Mouse (Mus musculus): ENCODE results near the gene Zmiz1.

DNA sequence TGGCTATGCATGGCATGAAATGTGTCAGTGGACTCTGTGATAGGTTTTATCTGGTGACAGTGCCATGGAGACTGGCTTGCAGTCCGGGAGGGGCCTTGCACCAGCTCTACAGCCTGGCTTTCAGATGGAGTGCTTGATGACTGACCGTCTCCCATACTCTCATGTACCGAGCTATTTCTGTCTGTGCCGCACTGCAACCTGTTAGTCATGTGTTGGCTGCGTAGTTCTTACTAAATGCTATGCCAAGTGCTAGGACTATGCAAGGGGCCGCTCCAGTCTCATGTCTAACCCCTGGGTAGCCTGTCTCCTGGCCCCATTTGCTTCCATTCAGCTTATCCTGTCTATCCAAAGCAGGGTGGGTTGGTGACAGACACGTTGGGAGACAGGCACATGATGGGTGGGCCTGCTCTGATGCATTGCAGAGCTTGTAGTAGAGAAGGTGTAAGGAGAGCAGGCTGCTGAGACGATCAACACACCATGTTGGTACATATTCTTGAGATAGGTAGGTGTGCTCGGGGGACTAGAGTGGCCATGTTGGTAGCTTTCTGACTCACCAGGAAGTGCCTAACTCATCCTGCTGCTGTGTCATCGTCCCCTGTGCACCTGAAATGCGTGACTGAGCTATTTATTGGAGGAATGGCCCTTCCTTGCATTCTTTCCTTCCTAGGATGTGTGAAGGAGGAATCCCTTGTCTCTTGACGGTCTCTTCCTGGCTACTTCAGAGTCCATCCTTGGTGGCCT lies 171.1 kb downstream of the Zmiz1 start:
- TF ChIP-seq TCF12 (IDR thresholded peaks at IDR 0.05; ENCODE audit: insufficient read depth, poor library complexity, severe bottlenecking) (no peak), POLR2A (IDR thresholded peaks at IDR 0.05; ENCODE audit: insufficient read length, low read depth) (no peak), USF1 (IDR thresholded peaks at IDR 0.05; ENCODE audit: low read depth) (no peak), POLR2AphosphoS2 (IDR thresholded peaks at IDR 0.05; ENCODE audit: insufficient read length, low read depth) (peak; percentile 17), MYOD1 (IDR thresholded peaks at IDR 0.05; ENCODE audit: control insufficient read depth in 1 of 3, insufficient read length in 2 of 3, low read depth in 2 of 3) (no peak), MYOG (IDR thresholded peaks at IDR 0.05; ENCODE audit: control insufficient read depth in 1 of 3, insufficient read depth in 1 of 3, insufficient read length in 2 of 3, low read depth in 2 of 3) (no peak)
